Mouse (Mus musculus) small intestine, adult 2 months (tissue): ENCODE data around the gene Phf2.

Source experiments
- CTCF ChIP-seq: fragments of 200-500 bp; IDR thresholded peaks from 2 replicates; pipeline ENCODE4 v1.5.1; 2012; ENCODE audit warnings: low read depth, mild to moderate bottlenecking, control low read depth, inconsistent platforms, low read length, moderate library complexity, mixed read lengths; ENCODE audit not compliant: insufficient replicate concordance, insufficient read length; ENCODE audit errors: extremely low read depth
- POLR2A ChIP-seq: fragments of 200-500 bp; IDR thresholded peaks from 2 replicates; pipeline ENCODE4 v1.6.1; 2012; ENCODE audit warnings: low read depth, mild to moderate bottlenecking, control low read depth, inconsistent platforms, low read length, moderate library complexity

- TF ChIP-seq POLR2A (no peak), CTCF (no peak)
These were observed 1.1 kb upstream of the Phf2 start for GRCm38 (mm10) chr13:48871887-48872606.
